Mouse (Mus musculus): Measurements from ENCODE around the gene Gabpa. TPM values are rescaled to one million over a fixed set of nuclear protein-coding genes. Genes with fewer than 3 reads are reported as not detected.
A peak's percentile ranks its signal among the peaks of the same experiment; 100 is the strongest.

The Gabpa gene
- total and polyA plus RNA-seq, 2 experiments from 2014 or later: 10.5 to 26.8 TPM

GRCm38 (mm10) chr16:84825009-84825408 lies 9.7 kb upstream of the Gabpa start:
- Histone ChIP-seq H3K9me3 (ENCODE audit: low read length) (no peaks in the 10 kb centered on the region), H3K9ac (no peak overlapping the region), H3K4me1 (ENCODE audit: insufficient read depth) (no peaks in the 10 kb centered on the region), H3K4me2 (ENCODE audit: low read depth) (no peak overlapping the region), H3K36me3 (ENCODE audit: insufficient read depth) (peaks cover 59% of the 10 kb centered on the region), H3K4me3 (ENCODE audit: low read depth, low read length) (no peak overlapping the region), H3K27me3 (ENCODE audit: insufficient read depth, low read length) (no peaks in the 10 kb centered on the region), H3K27ac (ENCODE audit: low read depth, low read length) (no peak overlapping the region)
- WGBS: 40% methylated on average over 6 of the region's 6 CpGs
- no peak for TF ChIP-seq CTCF (IDR thresholded peaks at IDR 0.05; ENCODE audit: low read depth)
- ATAC-seq (no peak), DNase-seq (no peak)

DNA sequence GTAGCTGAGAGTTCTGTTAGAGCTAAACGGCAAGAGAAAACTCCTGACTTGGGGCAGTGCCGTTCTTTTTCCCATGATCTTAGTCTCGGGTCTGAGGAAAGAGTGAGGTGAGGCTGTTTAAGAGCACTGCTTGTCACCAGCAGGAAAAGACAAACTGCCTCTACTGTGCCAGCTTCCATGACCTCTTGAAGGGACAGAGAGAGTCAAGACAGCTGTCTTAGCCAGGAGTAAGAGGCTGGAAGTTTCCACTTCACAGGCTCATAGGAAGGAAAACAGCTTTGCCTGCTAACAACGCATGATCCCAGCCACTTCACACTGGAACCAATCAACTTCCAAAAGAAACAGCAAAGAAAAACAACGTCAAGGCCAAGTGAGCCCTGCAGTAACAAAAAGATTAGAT lies 3.0 kb upstream of the Gabpa start:
- DNase-seq: no peak
- no peaks in the 10 kb centered on the region for H3K27me3 ChIP-seq (ENCODE audit: insufficient read depth, low read length)
- TF ChIP-seq CTCF (IDR thresholded peaks at IDR 0.05; ENCODE audit: low read depth): no peak
- H3K4me1 ChIP-seq (ENCODE audit: insufficient read depth): 0 out of 2 replicates have a peak, but pooled peaks cover 20% of the 10 kb centered on the region
- no peak overlapping the region for H3K27ac ChIP-seq (ENCODE audit: low read depth, low read length)
- H3K36me3 ChIP-seq (ENCODE audit: insufficient read depth): peaks cover 46% of the 10 kb centered on the region
- 87% methylated on average over 5 of the region's 5 CpGs for WGBS
- no peak overlapping the region for H3K4me3 ChIP-seq (ENCODE audit: low read depth, low read length)
- no peaks in the 10 kb centered on the region for H3K9me3 ChIP-seq (ENCODE audit: low read length)
- H3K9ac ChIP-seq: no peak overlapping the region
- H3K4me2 ChIP-seq (ENCODE audit: low read depth): no peak overlapping the region
- no peak for ATAC-seq

DNA sequence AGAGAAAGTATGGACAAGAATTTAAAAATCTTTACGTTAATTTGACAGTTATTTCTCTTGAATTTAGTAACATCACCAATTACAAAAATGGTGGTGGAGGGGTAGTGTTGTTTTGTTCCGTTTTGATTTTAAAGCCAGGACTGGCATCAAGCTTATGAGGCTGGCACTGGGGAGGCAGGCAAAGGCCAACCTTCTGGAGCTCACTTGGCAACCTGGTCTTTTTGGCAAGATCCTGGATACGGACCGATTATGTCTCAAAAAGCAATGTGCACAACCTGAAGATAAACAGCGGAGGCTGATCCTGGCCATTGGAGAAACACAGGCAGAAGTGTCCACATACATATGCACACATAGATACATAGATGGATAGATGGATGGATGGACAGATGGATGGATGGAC lies 2.0 kb upstream of the Gabpa start:
- H3K36me3 ChIP-seq (ENCODE audit: insufficient read depth): peaks cover 37% of the 10 kb centered on the region
- H3K4me3 ChIP-seq (ENCODE audit: low read depth, low read length): no peak overlapping the region
- peak; percentile 42 for DNase-seq
- H3K4me1 ChIP-seq (ENCODE audit: insufficient read depth): 0 out of 2 replicates have a peak, but pooled peaks cover 21% of the 10 kb centered on the region
- no peak overlapping the region for H3K4me2 ChIP-seq (ENCODE audit: low read depth)
- no peak overlapping the region for H3K9ac ChIP-seq
- H3K9me3 ChIP-seq (ENCODE audit: low read length): no peaks in the 10 kb centered on the region
- H3K27me3 ChIP-seq (ENCODE audit: insufficient read depth, low read length): no peaks in the 10 kb centered on the region
- 70% methylated on average over 5 of the region's 5 CpGs for WGBS
- TF ChIP-seq CTCF (IDR thresholded peaks at IDR 0.05; ENCODE audit: low read depth): no peak
- H3K27ac ChIP-seq (ENCODE audit: low read depth, low read length): no peak overlapping the region
- no peak for ATAC-seq

GRCm38 (mm10) chr16:84834344-84834743 lies 381 bp upstream of the Gabpa start:
- WGBS: under 1% methylated on average over 22 of the region's 22 CpGs
- TF ChIP-seq CTCF (IDR thresholded peaks at IDR 0.05; ENCODE audit: low read depth): no peak
- no peaks in the 10 kb centered on the region for H3K27me3 ChIP-seq (ENCODE audit: insufficient read depth, low read length)
- ATAC-seq (peak; percentile 4; the same call in 1 of the 2 replicates), DNase-seq (no peak)
- peak overlapping the region; percentile 89 for H3K4me3 ChIP-seq (ENCODE audit: low read depth, low read length)
- 0 out of 2 replicates have a peak, but pooled peaks cover 21% of the 10 kb centered on the region for H3K4me1 ChIP-seq (ENCODE audit: insufficient read depth)
- H3K27ac ChIP-seq (ENCODE audit: low read depth, low read length): peak overlapping the region; percentile 92
- no peaks in the 10 kb centered on the region for H3K9me3 ChIP-seq (ENCODE audit: low read length)
- H3K9ac ChIP-seq: peak overlapping the region; percentile 97
- H3K36me3 ChIP-seq (ENCODE audit: insufficient read depth): peaks cover 22% of the 10 kb centered on the region
- H3K4me2 ChIP-seq (ENCODE audit: low read depth): peak overlapping the region; percentile 90

GRCm38 (mm10) chr16:84835441-84835822 lies 707 bp downstream of the Gabpa start, which contains the start of gene Atp5j:
Atp5j (minus strand) TSS chr16:84835625.
- Histone ChIP-seq H3K27me3 (ENCODE audit: insufficient read depth, low read length) (no peaks in the 10 kb centered on the region), H3K36me3 (ENCODE audit: insufficient read depth) (peaks cover 17% of the 10 kb centered on the region), H3K4me1 (ENCODE audit: insufficient read depth) (0 out of 2 replicates have a peak, but pooled peaks cover 21% of the 10 kb centered on the region), H3K4me2 (ENCODE audit: low read depth) (peak within 1 kb of the TSS; percentile 90), H3K27ac (ENCODE audit: low read depth, low read length) (peak within 1 kb of the TSS; percentile 92), H3K9me3 (ENCODE audit: low read length) (no peaks in the 10 kb centered on the region), H3K4me3 (ENCODE audit: low read depth, low read length) (peak within 1 kb of the TSS; percentile 89), H3K9ac (peak within 1 kb of the TSS; percentile 97)
- TF ChIP-seq CTCF (IDR thresholded peaks at IDR 0.05; ENCODE audit: low read depth): no peak
- peak; percentile 73 for ATAC-seq
- peak; percentile 86 for DNase-seq
- 3% methylated on average over 56 of the region's 57 CpGs for WGBS

DNA sequence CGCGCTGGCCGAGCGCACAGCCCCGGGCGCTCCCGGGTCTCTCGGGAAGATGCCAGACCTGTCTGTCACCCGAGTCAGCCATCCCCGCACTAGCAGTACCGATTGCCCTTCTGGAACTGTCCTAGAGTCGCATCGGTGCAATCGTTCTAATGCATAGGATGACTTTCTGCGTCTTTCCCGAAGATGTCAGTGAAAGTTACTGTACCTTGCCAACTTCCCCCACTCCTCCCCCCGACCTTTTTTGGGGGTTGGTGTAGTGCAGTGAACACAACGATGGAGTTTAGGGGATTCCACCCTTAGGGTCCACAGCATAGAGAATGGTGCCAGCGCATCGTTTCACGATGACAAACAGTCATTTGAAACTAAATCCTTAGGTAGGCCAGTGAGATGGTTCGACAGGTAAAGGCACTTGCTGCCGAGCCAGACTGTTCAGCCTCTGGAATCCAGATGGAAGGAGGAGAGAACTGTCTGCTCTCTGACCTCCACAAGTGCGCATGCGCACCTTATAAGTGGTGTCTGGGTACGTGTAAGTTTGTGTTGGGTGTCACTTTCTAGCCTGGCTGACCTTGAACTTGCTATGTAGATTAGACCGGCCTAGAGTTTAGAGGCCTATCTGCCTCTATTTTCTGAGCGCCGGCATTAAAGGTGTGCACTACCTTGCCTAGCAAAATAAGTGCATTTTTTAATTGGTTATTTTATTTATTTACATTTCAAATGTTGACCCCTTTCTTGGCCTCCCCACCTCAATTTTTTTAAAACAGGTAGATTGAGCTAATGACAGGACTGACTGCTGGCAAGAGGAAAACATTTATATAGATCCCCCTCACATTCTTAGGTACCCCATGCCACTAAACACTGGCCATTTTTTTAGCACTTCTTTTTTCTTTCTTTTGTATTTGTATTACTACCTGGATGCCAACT lies 1.4 kb downstream of the Gabpa start:
- Histone ChIP-seq H3K27me3 (ENCODE audit: insufficient read depth, low read length) (no peaks in the 10 kb centered on the region), H3K4me2 (ENCODE audit: low read depth) (peak overlapping the region; percentile 90), H3K9me3 (ENCODE audit: low read length) (no peaks in the 10 kb centered on the region), H3K27ac (ENCODE audit: low read depth, low read length) (peak overlapping the region; percentile 92), H3K4me3 (ENCODE audit: low read depth, low read length) (peak overlapping the region; percentile 89), H3K4me1 (ENCODE audit: insufficient read depth) (0 out of 2 replicates have a peak, but pooled peaks cover 21% of the 10 kb centered on the region), H3K9ac (peak overlapping the region; percentile 97), H3K36me3 (ENCODE audit: insufficient read depth) (peaks cover 15% of the 10 kb centered on the region; the same call in 1 of the 2 replicates)
- no peak for TF ChIP-seq CTCF (IDR thresholded peaks at IDR 0.05; ENCODE audit: low read depth)
- ATAC-seq: peak; percentile 1; the same call in 1 of the 2 replicates
- 8% methylated on average over 29 of the region's 29 CpGs for WGBS
- peak; percentile 57 for DNase-seq

- H3K9me3 ChIP-seq (ENCODE audit: low read length): no peaks in the 10 kb centered on the region
Measured at GRCm38 (mm10) chr16:84838576-84838975, 3.9 kb downstream of the Gabpa start.

More at GRCm38 (mm10) chr16:84838576-84838975, 3.9 kb downstream of the Gabpa start:
- Histone ChIP-seq H3K4me2 (ENCODE audit: low read depth) (no peak overlapping the region), H3K4me3 (ENCODE audit: low read depth, low read length) (no peak overlapping the region), H3K27me3 (ENCODE audit: insufficient read depth, low read length) (no peaks in the 10 kb centered on the region), H3K36me3 (ENCODE audit: insufficient read depth) (peaks cover 18% of the 10 kb centered on the region), H3K9ac (no peak overlapping the region), H3K4me1 (ENCODE audit: insufficient read depth) (0 out of 2 replicates have a peak, but pooled peaks cover 12% of the 10 kb centered on the region), H3K27ac (ENCODE audit: low read depth, low read length) (no peak overlapping the region)
- no peak for TF ChIP-seq CTCF (IDR thresholded peaks at IDR 0.05; ENCODE audit: low read depth)
- no peak for ATAC-seq
- DNase-seq: no peak
- WGBS: 76% methylated on average over 2 of the region's 2 CpGs

Measured in forebrain, postnatal 0 days (tissue).